Mouse (Mus musculus): ENCODE measurements around the gene Syce2. TPM values are rescaled to one million over a fixed set of nuclear protein-coding genes. Genes with fewer than 3 reads are reported as not detected.

The Syce2 gene
- polyA plus RNA-seq, 1 experiment: 1.8 TPM

DNA sequence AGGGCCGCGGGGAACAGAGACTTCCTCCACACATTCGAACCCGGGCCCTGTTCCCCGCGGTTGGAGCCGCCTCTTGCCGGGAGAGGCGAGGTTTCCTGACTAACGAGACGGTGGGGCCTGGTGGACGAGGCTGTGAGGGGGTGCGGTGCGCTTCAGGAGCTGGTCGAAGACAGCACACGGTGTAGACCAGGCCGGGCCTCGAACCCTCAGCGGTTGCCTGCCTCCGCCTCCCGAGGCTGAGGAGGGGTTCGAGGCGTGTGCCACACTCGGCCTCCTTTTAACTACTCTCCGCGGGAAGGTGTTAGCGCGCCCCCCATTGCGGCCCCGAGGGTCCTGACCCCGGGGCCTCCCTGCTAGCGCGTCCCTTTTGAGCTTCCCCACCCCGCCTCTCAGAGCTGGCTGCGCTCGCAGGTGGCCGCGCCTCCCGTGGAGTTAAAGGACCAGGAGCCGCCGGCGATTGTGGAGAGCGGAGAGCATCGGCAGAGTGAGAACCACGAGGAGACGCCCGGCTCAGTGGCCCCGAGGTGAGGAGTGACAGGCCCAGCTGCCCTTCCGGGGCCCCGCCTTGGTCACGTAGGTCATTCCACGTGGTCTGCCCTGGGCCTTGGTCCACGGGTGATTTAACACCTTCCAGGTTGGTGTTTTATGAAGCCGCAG, 526 bp downstream of the Syce2 start:
- DNase-seq: peak; percentile 37
- TF ChIP-seq CTCF (IDR thresholded peaks at IDR 0.05; ENCODE audit: insufficient read depth, low read length) (no peak), POLR2A (IDR thresholded peaks at IDR 0.05; ENCODE audit: borderline replicate concordance, extremely low read depth, low read depth, low read length) (no peak)
- H3K4me3 ChIP-seq (replicated peaks; ENCODE audit: extremely low read depth, low read depth, low read length): peak overlapping the region; percentile 41
- H3K4me1 ChIP-seq (ENCODE audit: control insufficient read depth, insufficient read depth, low read length): peaks cover 7% of the 10 kb centered on the region
- 1% methylated on average over 53 of the region's 54 CpGs for whole genome bisulfite sequencing

DNA sequence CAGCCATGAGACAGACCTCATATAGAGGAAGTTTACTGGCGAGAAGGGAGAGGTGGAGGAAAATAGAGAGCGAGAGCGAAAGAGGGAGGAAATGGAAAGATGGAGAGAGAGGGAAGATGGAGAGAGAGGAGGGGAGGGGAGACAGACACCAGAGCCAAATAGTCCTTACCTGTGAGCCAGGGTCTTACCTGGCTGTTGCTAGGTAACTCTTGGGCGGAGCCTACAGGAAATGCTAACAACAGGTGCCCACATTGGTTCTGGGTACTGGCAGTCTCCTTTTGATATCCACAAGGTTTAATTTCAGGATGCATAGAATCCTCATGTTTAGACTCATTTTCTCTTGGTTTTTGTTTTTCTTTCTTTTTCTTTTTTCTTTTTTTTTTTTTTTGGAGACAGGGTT, 1.1 kb downstream of the Syce2 start:
- WGBS: 68% methylated on average over 4 of the region's 4 CpGs
- peaks cover 7% of the 10 kb centered on the region for H3K4me1 ChIP-seq (ENCODE audit: control insufficient read depth, insufficient read depth, low read length)
- DNase-seq: no peak
- H3K4me3 ChIP-seq (replicated peaks; ENCODE audit: extremely low read depth, low read depth, low read length): no peak overlapping the region
- no peak for TF ChIP-seq CTCF (IDR thresholded peaks at IDR 0.05; ENCODE audit: insufficient read depth, low read length)
- no peak for TF ChIP-seq POLR2A (IDR thresholded peaks at IDR 0.05; ENCODE audit: borderline replicate concordance, extremely low read depth, low read depth, low read length)

DNA sequence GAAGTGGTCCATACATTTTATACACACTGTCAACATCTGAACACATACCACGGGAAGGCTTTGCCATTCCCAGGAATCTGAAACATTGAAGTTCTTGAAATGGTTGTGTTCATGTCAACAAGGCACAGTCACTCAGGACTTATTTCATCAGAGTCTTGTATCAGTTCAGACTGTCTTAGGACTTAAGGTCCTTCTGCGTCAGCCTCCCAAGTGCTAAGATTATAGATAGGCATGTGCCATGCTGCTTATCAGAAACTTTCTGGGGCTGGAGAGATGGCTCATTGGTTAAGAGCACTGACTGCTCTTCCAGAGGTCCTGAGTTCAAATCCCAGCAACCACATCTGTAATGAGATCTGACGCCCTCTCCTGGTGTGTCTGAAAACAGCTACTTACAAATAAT, 2.4 kb downstream of the Syce2 start:
- TF ChIP-seq CTCF (IDR thresholded peaks at IDR 0.05; ENCODE audit: insufficient read depth, low read length) (no peak), POLR2A (IDR thresholded peaks at IDR 0.05; ENCODE audit: borderline replicate concordance, extremely low read depth, low read depth, low read length) (no peak)
- no peak for DNase-seq
- 81% methylated on average over 3 of the region's 3 CpGs for WGBS
- H3K4me1 ChIP-seq (ENCODE audit: control insufficient read depth, insufficient read depth, low read length): peaks cover 7% of the 10 kb centered on the region
- H3K4me3 ChIP-seq (replicated peaks; ENCODE audit: extremely low read depth, low read depth, low read length): no peak overlapping the region

DNA sequence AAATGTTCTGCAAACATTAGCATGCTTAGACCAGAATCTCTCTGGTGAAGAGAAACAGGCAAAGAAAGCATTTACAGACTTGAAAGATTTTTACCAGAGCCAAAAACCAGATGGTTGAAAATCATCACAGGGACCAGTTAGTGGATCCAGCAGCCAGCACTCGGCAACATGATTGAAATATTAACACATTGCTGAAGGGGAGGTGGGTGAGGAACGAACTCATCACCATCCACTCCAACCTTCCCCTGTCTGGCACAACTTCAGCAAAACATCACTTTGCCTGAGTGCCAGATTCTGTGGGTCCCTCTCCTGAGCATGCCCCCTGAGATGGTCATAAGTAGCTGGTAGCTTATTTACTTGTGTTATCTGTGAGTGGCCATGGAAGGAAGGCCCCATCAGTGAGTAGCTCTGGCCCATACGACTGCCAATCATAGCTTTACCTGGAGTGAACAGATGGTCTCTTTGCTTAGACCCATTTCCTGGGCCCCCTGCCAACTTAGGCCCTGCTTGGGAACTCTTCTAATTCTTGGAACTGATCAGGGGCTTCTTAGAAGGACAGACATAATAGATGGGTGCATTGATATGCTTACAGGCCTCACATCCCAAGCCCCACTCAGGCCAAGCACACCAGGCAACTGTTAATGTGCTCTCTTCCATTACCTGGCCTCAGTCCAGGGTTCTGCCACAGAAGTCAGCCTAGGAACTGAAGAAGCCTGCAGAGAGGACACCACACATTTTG, 5.6 kb downstream of the Syce2 start:
- DNase-seq: no peak
- no peak for TF ChIP-seq CTCF (IDR thresholded peaks at IDR 0.05; ENCODE audit: insufficient read depth, low read length)
- TF ChIP-seq POLR2A (IDR thresholded peaks at IDR 0.05; ENCODE audit: borderline replicate concordance, extremely low read depth, low read depth, low read length): no peak
- H3K4me1 ChIP-seq (ENCODE audit: control insufficient read depth, insufficient read depth, low read length): peaks cover 4% of the 10 kb centered on the region
- no peak overlapping the region for H3K4me3 ChIP-seq (replicated peaks; ENCODE audit: extremely low read depth, low read depth, low read length)
- 75% methylated on average over 3 of the region's 3 CpGs for WGBS

DNA sequence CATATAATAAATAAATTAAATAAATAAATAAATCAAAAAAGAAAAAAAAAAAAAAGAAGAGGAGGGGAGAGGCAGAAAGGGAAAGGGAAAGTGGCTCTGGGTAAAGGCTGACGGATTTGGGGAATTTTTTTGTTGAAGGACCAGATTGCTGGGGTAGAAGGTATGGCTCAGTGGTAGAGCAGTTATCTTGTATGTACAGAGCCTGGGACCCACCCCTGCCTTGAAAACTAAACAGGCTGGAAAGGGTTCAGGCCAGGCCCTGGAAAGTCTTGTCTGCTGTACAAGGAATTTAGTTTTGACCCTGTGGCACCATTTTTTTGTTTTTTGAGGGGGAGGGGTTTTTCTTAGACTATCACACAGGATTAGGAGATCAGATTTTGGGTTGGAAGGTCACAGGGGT, 7.0 kb downstream of the Syce2 start:
- Histone ChIP-seq H3K4me3 (replicated peaks; ENCODE audit: extremely low read depth, low read depth, low read length) (no peak overlapping the region), H3K4me1 (ENCODE audit: control insufficient read depth, insufficient read depth, low read length) (no peaks in the 10 kb centered on the region)
- 65% methylated on average over 1 of the region's 1 CpGs for WGBS
- TF ChIP-seq CTCF (IDR thresholded peaks at IDR 0.05; ENCODE audit: insufficient read depth, low read length) (no peak), POLR2A (IDR thresholded peaks at IDR 0.05; ENCODE audit: borderline replicate concordance, extremely low read depth, low read depth, low read length) (no peak)
- DNase-seq: no peak

DNA sequence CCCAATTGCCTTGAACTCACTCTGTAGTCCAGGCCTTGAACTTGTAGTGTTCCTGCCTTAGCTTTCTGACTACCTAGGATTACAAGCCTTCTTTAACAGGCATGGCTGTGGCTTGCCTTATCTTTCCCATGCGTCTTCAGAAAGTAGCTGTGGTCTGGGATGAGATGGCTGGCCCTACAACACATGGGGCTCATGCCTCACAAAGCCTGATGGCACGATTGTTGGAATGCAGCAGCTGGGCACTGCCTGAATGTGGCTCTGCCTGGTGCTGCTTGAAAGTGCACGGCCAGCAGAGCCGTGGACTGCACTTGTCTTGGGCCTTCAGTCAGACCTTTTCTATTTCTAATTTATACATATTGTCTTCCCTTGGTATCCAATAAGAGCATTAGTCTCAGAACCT, 12.8 kb downstream of the Syce2 start:
- no peak for TF ChIP-seq POLR2A (IDR thresholded peaks at IDR 0.05; ENCODE audit: borderline replicate concordance, extremely low read depth, low read depth, low read length)
- no peak for TF ChIP-seq CTCF (IDR thresholded peaks at IDR 0.05; ENCODE audit: insufficient read depth, low read length)
- DNase-seq: no peak
- Histone ChIP-seq H3K4me1 (ENCODE audit: control insufficient read depth, insufficient read depth, low read length) (no peaks in the 10 kb centered on the region), H3K4me3 (replicated peaks; ENCODE audit: extremely low read depth, low read depth, low read length) (no peak overlapping the region)
- WGBS: 85% methylated on average over 4 of the region's 4 CpGs

DNA sequence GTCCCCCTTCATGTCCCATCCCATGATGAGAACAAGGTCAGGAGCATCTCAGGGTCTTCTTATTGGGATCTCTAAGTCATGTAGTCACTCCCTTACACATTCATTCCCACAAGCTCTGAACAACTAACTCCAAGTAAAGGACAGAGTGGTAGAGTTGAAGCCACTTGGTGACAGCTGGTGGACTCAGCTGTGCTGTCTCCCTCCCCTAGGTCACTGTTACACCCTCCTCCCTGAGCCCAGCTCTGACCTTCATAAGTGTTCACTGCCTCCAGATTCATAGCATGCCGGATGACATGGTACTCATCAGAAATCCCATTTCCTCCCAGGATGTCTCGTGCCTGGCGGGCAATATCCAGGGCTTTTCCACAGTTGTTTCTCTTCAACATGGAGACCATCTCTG, 16.4 kb downstream of the Syce2 start:
- Histone ChIP-seq H3K4me3 (replicated peaks; ENCODE audit: extremely low read depth, low read depth, low read length) (no peak overlapping the region), H3K4me1 (ENCODE audit: control insufficient read depth, insufficient read depth, low read length) (no peaks in the 10 kb centered on the region)
- WGBS: 84% methylated on average over 3 of the region's 3 CpGs
- DNase-seq: no peak
- TF ChIP-seq CTCF (IDR thresholded peaks at IDR 0.05; ENCODE audit: insufficient read depth, low read length) (no peak), POLR2A (IDR thresholded peaks at IDR 0.05; ENCODE audit: borderline replicate concordance, extremely low read depth, low read depth, low read length) (no peak)

DNA sequence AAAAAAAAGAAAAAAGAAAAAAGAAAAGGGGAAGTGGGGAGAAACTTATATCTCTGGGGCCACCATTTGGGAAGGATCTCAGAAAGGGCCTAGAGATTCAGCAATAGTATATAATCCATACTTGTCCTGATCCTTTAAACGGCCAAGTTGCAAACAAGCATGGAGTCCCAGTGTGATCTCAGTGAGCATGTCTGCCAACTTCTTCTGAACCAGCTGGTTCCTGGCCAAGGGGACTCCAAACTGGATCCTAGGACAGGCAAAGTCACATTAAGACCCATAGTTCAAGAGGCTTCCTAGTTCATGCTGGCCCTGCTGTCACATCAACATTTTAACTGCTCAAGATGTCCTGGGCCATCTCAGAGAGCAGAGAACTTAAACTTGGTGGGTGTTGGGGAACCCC, 17.2 kb downstream of the Syce2 start:
- DNase-seq: no peak
- no peak overlapping the region for H3K4me3 ChIP-seq (replicated peaks; ENCODE audit: extremely low read depth, low read depth, low read length)
- 90% methylated on average over 1 of the region's 1 CpGs for WGBS
- TF ChIP-seq CTCF (IDR thresholded peaks at IDR 0.05; ENCODE audit: insufficient read depth, low read length) (no peak), POLR2A (IDR thresholded peaks at IDR 0.05; ENCODE audit: borderline replicate concordance, extremely low read depth, low read depth, low read length) (no peak)
- H3K4me1 ChIP-seq (ENCODE audit: control insufficient read depth, insufficient read depth, low read length): peaks cover 3% of the 10 kb centered on the region

DNA sequence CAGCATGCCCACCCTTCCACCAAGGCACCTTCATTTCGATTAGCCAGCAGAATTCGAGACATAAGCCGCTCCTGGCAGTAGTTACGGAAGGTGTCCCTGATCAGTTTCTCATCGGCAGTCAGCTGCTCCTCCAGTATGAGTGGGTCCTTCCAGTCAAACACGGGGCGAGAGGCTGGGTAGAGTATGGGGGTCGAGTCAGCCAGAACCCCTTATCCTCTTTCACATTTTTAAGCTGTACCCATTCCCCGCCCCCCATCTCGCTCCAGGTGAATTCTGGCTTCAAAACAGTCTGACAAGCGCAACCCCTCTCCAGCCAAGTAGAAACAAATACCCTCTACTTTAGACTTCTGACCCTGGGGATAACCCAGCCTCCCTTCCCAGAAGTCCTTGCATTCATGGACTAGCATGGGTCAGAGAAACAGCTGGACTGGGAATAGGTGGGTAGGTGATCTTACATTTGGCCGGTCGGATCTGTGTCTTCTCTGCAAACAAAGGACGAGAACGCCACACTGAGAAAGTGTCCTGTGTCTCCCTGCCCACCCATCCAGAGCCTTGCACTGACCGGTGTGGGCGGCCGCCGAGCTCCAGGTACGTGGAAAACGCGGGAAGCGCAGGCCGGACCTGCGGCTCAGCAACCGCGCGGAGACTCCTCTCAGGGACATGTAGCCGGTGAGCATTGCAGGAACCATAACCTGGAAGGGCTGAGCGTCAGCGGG, 21.2 kb downstream of the Syce2 start:
- Histone ChIP-seq H3K4me3 (replicated peaks; ENCODE audit: extremely low read depth, low read depth, low read length) (peak overlapping the region; percentile 79), H3K4me1 (ENCODE audit: control insufficient read depth, insufficient read depth, low read length) (peaks cover 4% of the 10 kb centered on the region)
- TF ChIP-seq POLR2A (IDR thresholded peaks at IDR 0.05; ENCODE audit: borderline replicate concordance, extremely low read depth, low read depth, low read length): no peak
- TF ChIP-seq CTCF (IDR thresholded peaks at IDR 0.05; ENCODE audit: insufficient read depth, low read length): no peak
- 14% methylated on average over 31 of the region's 31 CpGs for WGBS
- DNase-seq: no peak

All from lung, adult 2 months (tissue).